In genomic region chr11:23313496-23313895, GRCm38 (mm10) we compare ENCODE assay signal across 28 mouse cellular contexts. TPM values are rescaled to one million over a fixed set of nuclear protein-coding genes. Genes with fewer than 3 reads are reported as not detected.
DNase-seq lines count a peak whose midpoint lies in the region; ATAC-seq and TF ChIP-seq lines count a peak whose summit lies in the region.
"Had no signal": no experiment of that assay in that cellular context is flagged by ENCODE, and none has a peak within 500 bp of the region (broad histone marks: within the 10 kb centered on the region; RNA-seq: fewer than 3 reads in every experiment).

No protein-coding gene starts in this region.

- TF ChIP-seq EP300 in liver, embryonic 14.5 days (IDR thresholded peaks at IDR 0.05; ENCODE audit: low read depth), result peak; percentile 67

- H3K4me2 ChIP-seq in midbrain, embryonic 11.5 days, result no peak overlapping the region
- no peak overlapping the region for H3K4me2 ChIP-seq in midbrain, postnatal 0 days (ENCODE audit: low read depth, low read length, poor library complexity, severe bottlenecking)
- peak overlapping the region; percentile 49 for H3K4me2 ChIP-seq in liver, embryonic 14.5 days (ENCODE audit: low read depth)
- H3K4me2 ChIP-seq: hindbrain, embryonic 13.5 days; limb, embryonic 13.5 days; neural tube, embryonic 12.5 days had no signal

- intact Hi-C loops in gastrocnemius, postnatal 14 days (cut with DNase I; ENCODE audit: low total_unique reads), result no loop called here

- H3K27ac ChIP-seq in midbrain, embryonic 11.5 days (ENCODE audit: low read depth, low read length), result no peak overlapping the region
- no peak overlapping the region for H3K27ac ChIP-seq in midbrain, postnatal 0 days (ENCODE audit: low read depth, low read length)
- peak overlapping the region; percentile 53; the same call in 1 of the 2 replicates for H3K27ac ChIP-seq in liver, embryonic 14.5 days
- H3K27ac ChIP-seq: gastrocnemius, adult 2 months; hindbrain, embryonic 13.5 days; left cerebral cortex, adult 2 months; limb, embryonic 13.5 days; macrophage; midbrain, embryonic 10.5 days; neural tube, embryonic 12.5 days had no signal

- H3K27me3 ChIP-seq in midbrain, embryonic 11.5 days (ENCODE audit: control insufficient read depth, insufficient read depth, low read length), result no peaks in the 10 kb centered on the region
- H3K27me3 ChIP-seq in midbrain, postnatal 0 days (ENCODE audit: insufficient read depth, low read length), result no peaks in the 10 kb centered on the region
- H3K27me3 ChIP-seq in liver, embryonic 14.5 days (ENCODE audit: control insufficient read depth, insufficient read depth, low read length), result no peaks in the 10 kb centered on the region
- H3K27me3 ChIP-seq: hindbrain, embryonic 13.5 days; limb, embryonic 13.5 days; neural tube, embryonic 12.5 days had no signal

- H3K9me3 ChIP-seq in midbrain, embryonic 11.5 days (ENCODE audit: control insufficient read depth, low read length), result no peaks in the 10 kb centered on the region
- H3K9me3 ChIP-seq in midbrain, postnatal 0 days (ENCODE audit: low read length), result no peaks in the 10 kb centered on the region
- H3K9me3 ChIP-seq in liver, embryonic 14.5 days (ENCODE audit: control insufficient read depth, low read length), result no peaks in the 10 kb centered on the region
- H3K9me3 ChIP-seq: hindbrain, embryonic 13.5 days; limb, embryonic 13.5 days; midbrain, embryonic 10.5 days; neural tube, embryonic 12.5 days had no signal

- DNase-seq in midbrain, embryonic 11.5 days (ENCODE audit: low spot score, missing footprints), result peak; percentile 78
- no peak for DNase-seq in midbrain, postnatal 0 days (ENCODE audit: low spot score)
- peak; percentile 30 to 50 (median 38) for DNase-seq in liver, embryonic 14.5 days (ENCODE audit: low read depth in 3 of 3, low spot score in 3 of 3)
- no peak for DNase-seq in left cerebral cortex, adult 18-20 months (ENCODE audit: low spot score in 2 of 2)
- no peak for DNase-seq in gastrocnemius, postnatal 14 days
- DNase-seq in cerebellum, adult 8-10 months, result no peak
- DNase-seq: adrenal gland, postnatal 25 days; cerebellum, adult 18-20 months; cerebellum, postnatal 25 days; gastrocnemius, adult 2 months; heart, postnatal 36 days; kidney, adult 8-10 months; kidney, postnatal 10 days; layer of hippocampus, adult 9-11 months; lung, adult 2 months; lung, postnatal 10 days had no signal

- WGBS in midbrain, embryonic 11.5 days, result 92% methylated on average over 1 of the region's 1 CpGs
- 100% methylated on average over 1 of the region's 1 CpGs for WGBS in midbrain, postnatal 0 days
- 9% methylated on average over 1 of the region's 1 CpGs for WGBS in liver, embryonic 14.5 days (ENCODE audit: insufficient replicate concordance)

- no peak overlapping the region for H3K9ac ChIP-seq in midbrain, embryonic 11.5 days (ENCODE audit: low read length)
- H3K9ac ChIP-seq in midbrain, postnatal 0 days (replicated peaks; ENCODE audit: low read length, poor library complexity, severe bottlenecking), result no peak overlapping the region
- H3K9ac ChIP-seq in liver, embryonic 14.5 days (replicated peaks), result peak overlapping the region; percentile 34; the same call in 1 of the 2 replicates
- H3K9ac ChIP-seq: hindbrain, embryonic 13.5 days; limb, embryonic 13.5 days; neural tube, embryonic 12.5 days had no signal

- H3K4me3 ChIP-seq in midbrain, embryonic 11.5 days (ENCODE audit: low read depth, low read length), result no peak overlapping the region
- no peak overlapping the region for H3K4me3 ChIP-seq in midbrain, postnatal 0 days (ENCODE audit: low read depth, low read length)
- H3K4me3 ChIP-seq in liver, embryonic 14.5 days (ENCODE audit: insufficient read depth in 1 of 2, low read depth in 2 of 2, low read length in 2 of 2), result no peak overlapping the region
- H3K4me3 ChIP-seq: gastrocnemius, adult 2 months; hindbrain, embryonic 13.5 days; left cerebral cortex, adult 2 months; limb, embryonic 13.5 days; midbrain, embryonic 10.5 days; myocyte; neural tube, embryonic 12.5 days had no signal

- no peak for TF ChIP-seq CTCF in midbrain, postnatal 0 days (IDR thresholded peaks at IDR 0.05)
- TF ChIP-seq CTCF in liver, embryonic 14.5 days (IDR thresholded peaks at IDR 0.05; ENCODE audit: low read depth), result no peak

- ATAC-seq in midbrain, embryonic 11.5 days (ENCODE audit: low FRiP score), result no peak
- ATAC-seq in midbrain, postnatal 0 days (ENCODE audit: low FRiP score), result no peak
- peak; percentile 90 for ATAC-seq in erythroid progenitor cell, adult 5-6 weeks (replicated peaks; ENCODE audit: low FRiP score, poor library complexity, severe bottlenecking)
- peak; percentile 84 for ATAC-seq in liver, embryonic 14.5 days (ENCODE audit: insufficient read depth)
- ATAC-seq in megakaryocyte-erythroid progenitor cell, adult 5-6 weeks (replicated peaks; ENCODE audit: low FRiP score, low TSS enrichment, poor library complexity, severe bottlenecking), result peak; percentile 98
- ATAC-seq: forebrain, embryonic 16.5 days; intestine, embryonic 16.5 days; midbrain, embryonic 16.5 days had no signal

- H3K36me3 ChIP-seq in midbrain, embryonic 11.5 days (ENCODE audit: control insufficient read depth, insufficient read depth, low read length), result no peaks in the 10 kb centered on the region
- H3K36me3 ChIP-seq in midbrain, postnatal 0 days (ENCODE audit: insufficient read depth, low read length), result no peaks in the 10 kb centered on the region
- H3K36me3 ChIP-seq in liver, embryonic 14.5 days (replicated peaks; ENCODE audit: control insufficient read depth, insufficient read depth, low read depth), result no peaks in the 10 kb centered on the region

- H3K4me1 ChIP-seq in midbrain, embryonic 11.5 days (ENCODE audit: control insufficient read depth, insufficient read depth, low read length), result peaks cover under 1% of the 10 kb centered on the region; the same call in 1 of the 2 replicates
- H3K4me1 ChIP-seq in midbrain, postnatal 0 days (ENCODE audit: insufficient read depth, low read length), result 0 out of 2 replicates have a peak, but pooled peaks cover 1% of the 10 kb centered on the region
- H3K4me1 ChIP-seq in liver, embryonic 14.5 days (replicated peaks; ENCODE audit: control insufficient read depth in 2 of 2, insufficient read depth in 2 of 2, low read length in 1 of 2), result peaks cover 17 to 30% of the 10 kb centered on the region in 2 experiments

RNA-seq across cellular contexts. Expression of gene Usp34, which starts 6.8 kb away (rescaled TPM):
- 31.7 and 34.3 TPM in 2 replicates for polyA plus RNA-seq in midbrain, embryonic 11.5 days (2014; fragmentation: Nextera tagmentation; extraction: Ambion mirVana)
- total RNA-seq in midbrain, postnatal 0 days (2014; rRNA removed), result 107 and 140 TPM in 2 replicates
- 24.1 and 30.2 TPM in 2 replicates for polyA plus RNA-seq in midbrain, postnatal 0 days (2015; fragmentation: Nextera tagmentation; extraction: Ambion mirVana)
- 73.5 and 161 TPM in 2 replicates for total RNA-seq in erythroid progenitor cell, adult 5-6 weeks (2015; ENCODE audit: low replicate concordance)
- total RNA-seq in erythroid progenitor cell, adult 5-6 weeks (2017; ENCODE audit: low replicate concordance), result 69.0 and 77.5 TPM in 2 replicates
- polyA plus RNA-seq in liver, embryonic 14.5 days (2012; rRNA removed), result 6.3 and 9.9 TPM in 2 replicates
- polyA plus RNA-seq in liver, embryonic 14.5 days (2014; fragmentation: Nextera tagmentation; extraction: Ambion mirVana), result 11.1 and 12.4 TPM in 2 replicates
- 50.7 and 76.1 TPM in 2 replicates for total RNA-seq in megakaryocyte-erythroid progenitor cell, adult 5-6 weeks (2014; fragmentation: Nextera tagmentation)
- 31.9 and 59.4 TPM in 2 replicates for total RNA-seq in megakaryocyte-erythroid progenitor cell, adult 5-6 weeks (2017)
- 10 to 100 TPM; 84.5 to 92.5 TPM for total RNA-seq in left cerebral cortex, adult 18-20 months (2021)
- 10 to 100 TPM; 31.6 to 31.7 TPM for total RNA-seq in gastrocnemius, postnatal 14 days (2021)

RNA-seq across cellular contexts. Expression of gene Xpo1, which starts 57.7 kb away (rescaled TPM):
- polyA plus RNA-seq in midbrain, embryonic 11.5 days (2014; fragmentation: Nextera tagmentation; extraction: Ambion mirVana), result 171 and 184 TPM in 2 replicates
- total RNA-seq in midbrain, postnatal 0 days (2014; rRNA removed), result 65.1 and 86.5 TPM in 2 replicates
- 37.4 and 44.0 TPM in 2 replicates for polyA plus RNA-seq in midbrain, postnatal 0 days (2015; fragmentation: Nextera tagmentation; extraction: Ambion mirVana)
- total RNA-seq in erythroid progenitor cell, adult 5-6 weeks (2015; ENCODE audit: low replicate concordance), result 111 and 145 TPM in 2 replicates
- 324 and 351 TPM in 2 replicates for total RNA-seq in erythroid progenitor cell, adult 5-6 weeks (2017; ENCODE audit: low replicate concordance)
- polyA plus RNA-seq in liver, embryonic 14.5 days (2012; rRNA removed), result 15.6 and 25.7 TPM in 2 replicates
- 50.3 and 56.3 TPM in 2 replicates for polyA plus RNA-seq in liver, embryonic 14.5 days (2014; fragmentation: Nextera tagmentation; extraction: Ambion mirVana)
- total RNA-seq in megakaryocyte-erythroid progenitor cell, adult 5-6 weeks (2014; fragmentation: Nextera tagmentation), result 106 and 142 TPM in 2 replicates
- 322 and 338 TPM in 2 replicates for total RNA-seq in megakaryocyte-erythroid progenitor cell, adult 5-6 weeks (2017)
- total RNA-seq in left cerebral cortex, adult 18-20 months (2021), result 10 to 100 TPM; 60.9 to 65.2 TPM
- total RNA-seq in gastrocnemius, postnatal 14 days (2021), result 10 to 100 TPM; 24.7 to 34.2 TPM

Comparison
In these comparisons a context has a peak if more than half of its experiments do, and no peak if none do; other contexts are left out.
1. DNase-seq: peak in midbrain, embryonic 11.5 days (single experiment) and liver, embryonic 14.5 days (3 of 3); none in midbrain, postnatal 0 days (single experiment), left cerebral cortex, adult 18-20 months (0 of 2), gastrocnemius, postnatal 14 days (single experiment) and cerebellum, adult 8-10 months (single experiment).
2. ATAC-seq: peak in erythroid progenitor cell, adult 5-6 weeks (single experiment), liver, embryonic 14.5 days (single experiment) and megakaryocyte-erythroid progenitor cell, adult 5-6 weeks (single experiment); none in midbrain, embryonic 11.5 days (single experiment) and midbrain, postnatal 0 days (single experiment).